Mouse (Mus musculus) cerebellum, adult 18-20 months (tissue): ENCODE results near the gene Abhd15.

Experiments
- DNase-seq, 2 experiments: peaks; one replicate each; pipeline ENCODE4 v3.0.0; 2021

Gene Abhd15

DNA sequence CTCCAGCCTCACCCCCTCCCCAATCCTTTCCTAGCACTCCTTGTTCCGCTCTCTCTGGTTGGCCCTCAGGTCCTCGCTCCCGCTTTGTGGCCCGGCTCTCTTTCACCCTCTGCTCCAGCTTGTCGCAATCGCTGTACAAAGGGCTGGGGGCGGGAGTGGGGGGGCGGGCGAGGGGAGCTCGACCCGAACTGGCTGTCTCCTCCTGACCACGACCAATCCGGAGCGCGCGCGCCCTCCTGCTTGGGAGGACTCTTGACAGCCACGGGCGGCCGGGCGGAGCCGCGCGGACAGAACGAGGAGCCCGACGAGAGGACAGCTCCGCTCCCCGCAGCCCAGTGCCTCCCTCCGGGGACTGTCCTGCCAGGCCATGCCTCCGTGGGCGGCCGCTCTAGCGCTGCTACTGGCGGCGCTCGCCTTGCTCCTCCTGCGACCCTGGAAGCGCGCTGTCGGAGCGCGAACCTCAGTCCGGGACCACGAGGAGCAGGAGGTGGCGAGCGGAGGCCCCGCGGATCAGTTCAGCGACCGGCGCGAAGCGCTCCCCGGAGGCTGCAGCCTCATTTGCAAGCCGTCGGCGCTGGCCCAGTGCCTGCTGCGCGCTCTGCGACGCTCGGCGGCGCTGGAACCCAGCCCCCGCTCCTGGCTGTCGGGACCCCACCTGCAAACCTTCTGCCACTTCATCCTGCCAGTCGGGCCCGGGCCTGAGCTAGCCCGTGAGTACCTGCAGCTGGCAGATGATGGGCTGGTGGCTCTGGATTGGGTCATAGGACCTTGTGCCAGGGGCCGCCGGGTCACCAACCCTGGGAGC lies at the start of gene Abhd15:
Abhd15 (plus strand) TSS at position 290 of the 805 bp plus-strand sequence.
- peak; percentile 61 to 62 for DNase-seq

DNA sequence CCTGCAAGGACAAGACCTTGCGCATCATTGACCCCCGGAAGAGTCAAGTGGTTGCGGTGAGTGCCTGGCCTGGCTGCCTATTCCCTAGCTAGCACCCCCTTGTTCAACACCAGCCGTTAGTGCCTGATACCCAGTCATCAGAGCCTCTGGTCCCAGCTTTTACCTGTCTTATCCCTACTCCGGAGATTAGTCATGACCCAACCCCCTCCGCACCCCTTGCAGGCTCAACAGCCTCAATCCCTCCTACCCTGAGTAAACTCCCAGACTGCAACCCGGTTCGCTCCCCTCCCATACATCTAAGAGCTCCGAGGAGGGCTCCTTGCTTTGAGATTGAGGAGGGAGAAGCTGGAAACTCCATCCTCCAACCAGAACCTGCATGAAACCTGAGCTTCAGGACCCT lies 48.4 kb upstream of the Abhd15 start:
- DNase-seq, result no peak

DNA sequence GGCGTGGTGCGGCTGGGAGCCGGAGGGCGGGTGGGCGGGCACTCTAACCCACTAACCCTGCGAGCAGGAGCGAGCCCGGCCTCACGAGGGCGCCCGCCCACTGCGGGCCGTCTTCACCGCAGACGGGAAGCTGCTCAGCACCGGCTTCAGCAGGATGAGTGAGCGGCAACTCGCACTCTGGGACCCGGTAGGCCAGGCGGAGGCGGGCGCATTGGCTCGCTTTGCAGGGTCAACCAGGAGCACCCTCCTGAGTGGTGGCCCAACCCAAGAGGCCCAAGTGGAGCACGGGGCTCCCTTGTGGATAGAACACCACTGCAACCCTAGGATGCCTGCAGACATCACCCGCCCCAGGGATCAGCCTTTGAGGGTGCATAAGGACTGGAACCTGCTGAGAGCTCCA lies 47.8 kb upstream of the Abhd15 start:
- DNase-seq, result peak; percentile 60 to 63

DNA sequence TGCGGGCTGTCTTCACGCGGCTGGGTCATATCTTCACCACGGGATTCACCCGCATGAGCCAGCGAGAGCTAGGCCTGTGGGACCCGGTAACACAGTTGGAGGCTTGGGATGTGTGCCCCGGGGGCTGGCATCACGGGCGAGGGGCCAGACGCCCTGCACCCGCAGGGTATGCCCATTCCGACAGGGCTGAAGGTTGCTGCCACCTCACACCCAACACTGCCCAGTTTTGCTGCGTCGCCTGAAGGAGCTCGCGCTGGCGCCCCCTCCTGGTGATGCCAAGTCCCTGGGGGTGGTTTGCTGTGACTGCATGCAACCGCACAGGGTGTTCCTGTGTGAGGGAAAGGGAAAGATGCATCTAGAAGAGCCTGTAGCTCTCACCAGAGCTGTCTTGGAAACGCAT lies 47.1 kb upstream of the Abhd15 start:
- peak; percentile 82 to 85 for DNase-seq

DNA sequence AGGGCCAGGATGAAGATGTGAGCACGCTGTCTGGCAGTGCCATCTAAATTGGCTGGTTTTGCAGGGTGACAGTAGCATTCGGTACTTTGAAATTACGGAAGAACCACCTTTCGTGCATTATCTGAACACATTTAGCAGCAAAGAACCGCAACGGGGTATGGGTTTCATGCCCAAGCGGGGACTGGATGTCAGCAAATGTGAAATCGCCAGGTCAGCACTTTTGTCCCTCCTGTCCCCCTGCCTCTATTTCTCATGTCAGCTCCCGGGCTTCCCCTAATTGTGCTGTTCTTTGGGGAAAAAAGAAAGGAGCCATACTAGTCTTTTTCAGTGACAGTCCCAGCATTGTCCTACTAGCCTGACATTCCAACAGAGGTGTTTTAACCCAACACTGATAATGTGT lies 46.5 kb upstream of the Abhd15 start:
- no peak for DNase-seq

DNA sequence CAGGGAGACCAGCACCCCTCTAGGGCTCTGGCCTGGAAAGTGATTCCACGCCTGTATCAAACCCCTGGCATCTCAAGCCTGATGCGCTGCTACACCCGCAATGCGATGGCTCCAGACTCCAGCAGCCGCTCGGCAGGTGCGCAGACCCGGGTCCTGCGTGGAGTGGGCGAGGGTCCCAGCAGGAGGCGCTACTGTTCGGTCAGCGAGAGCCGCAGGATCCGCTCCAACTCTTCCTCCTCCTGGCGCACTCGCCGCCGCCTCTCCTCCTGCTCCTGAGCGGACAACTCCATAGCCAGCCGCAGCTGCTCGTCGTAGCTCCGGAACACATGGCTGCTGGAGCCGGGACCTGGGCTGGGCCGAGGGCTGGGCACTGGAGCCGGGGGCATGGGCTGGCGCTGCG lies 43.5 kb upstream of the Abhd15 start:
- peak in 1 of 2 experiments; percentile 10 for DNase-seq

DNA sequence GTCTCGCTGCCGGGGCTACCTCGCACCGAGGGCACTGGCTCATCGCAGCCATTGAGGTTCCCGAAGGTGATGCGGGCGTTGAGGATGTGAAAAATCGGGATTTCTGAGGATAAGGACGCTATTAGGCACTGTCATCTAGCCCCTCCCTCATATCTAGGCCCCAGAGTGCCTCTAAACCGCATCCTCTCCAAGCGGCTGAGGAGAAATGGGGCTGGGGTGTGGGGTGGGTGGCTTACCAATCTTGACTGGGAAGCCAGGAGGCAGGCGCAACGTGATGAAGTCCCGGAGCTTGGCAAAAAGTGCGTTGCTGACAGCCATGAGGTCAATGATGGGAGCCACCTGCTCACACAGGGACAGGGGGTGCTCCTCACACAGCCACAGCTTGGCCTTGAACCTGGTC lies 42.1 kb upstream of the Abhd15 start:
- DNase-seq, result no peak

DNA sequence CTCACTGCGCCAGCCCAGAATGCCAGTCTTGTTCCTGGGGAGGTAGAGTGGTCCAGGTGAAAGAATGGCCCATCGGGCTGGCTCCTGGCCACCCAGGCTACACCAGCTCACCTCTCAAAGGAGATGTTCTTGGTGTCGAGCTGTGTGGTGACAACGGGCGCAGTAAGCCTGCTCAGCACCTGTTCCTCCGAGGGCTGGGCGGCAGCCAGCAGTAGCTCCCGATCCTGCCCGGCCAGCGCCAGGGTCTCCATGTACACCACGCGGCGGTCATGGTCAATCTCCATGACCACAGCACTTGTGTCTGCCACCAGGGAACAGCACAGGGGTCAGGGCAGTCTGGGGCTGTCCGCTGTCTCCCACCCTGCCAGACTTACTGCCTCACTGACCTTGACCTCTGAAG lies 38.7 kb upstream of the Abhd15 start:
- DNase-seq, result no peak

DNA sequence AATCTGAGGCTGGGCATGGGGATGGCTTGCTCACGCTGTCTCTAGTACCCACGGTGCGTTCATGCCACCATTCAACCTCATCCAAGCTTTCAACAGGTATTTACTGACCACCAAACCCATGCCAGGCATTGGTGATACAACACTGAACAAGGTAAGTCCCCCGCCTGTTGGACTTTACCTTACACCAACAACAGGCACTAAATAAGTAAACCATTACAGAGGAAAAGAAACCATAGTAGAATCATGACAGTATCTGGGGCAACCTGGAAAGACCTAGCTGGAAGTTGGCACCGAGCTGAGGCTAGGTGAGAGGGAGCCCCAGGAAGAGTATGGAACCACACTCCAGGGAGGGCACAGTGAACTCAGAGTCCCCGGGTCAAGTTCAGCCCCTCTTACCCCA lies 38.0 kb upstream of the Abhd15 start:
- DNase-seq, result no peak

DNA sequence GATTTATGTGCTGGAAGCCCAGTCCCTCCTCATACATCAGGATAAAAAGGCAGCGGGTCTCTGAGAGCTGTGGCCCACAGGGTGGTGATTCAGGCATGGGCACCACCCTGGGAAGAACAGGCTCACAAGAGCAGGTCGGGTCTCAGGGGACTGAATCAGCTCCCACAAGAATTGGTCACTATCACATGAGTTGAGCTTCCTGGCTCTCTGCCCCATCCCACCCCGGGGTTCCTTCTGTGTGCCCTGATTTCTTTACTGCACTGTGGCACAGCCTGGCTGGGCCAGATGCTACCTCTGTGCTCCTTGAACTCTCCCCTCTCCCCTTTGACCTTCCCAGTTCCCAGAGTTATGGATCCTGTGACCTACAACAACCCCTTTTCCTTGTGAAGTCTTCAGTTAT lies 31.9 kb upstream of the Abhd15 start:
- peak in 1 of 2 experiments; percentile 29 for DNase-seq

DNA sequence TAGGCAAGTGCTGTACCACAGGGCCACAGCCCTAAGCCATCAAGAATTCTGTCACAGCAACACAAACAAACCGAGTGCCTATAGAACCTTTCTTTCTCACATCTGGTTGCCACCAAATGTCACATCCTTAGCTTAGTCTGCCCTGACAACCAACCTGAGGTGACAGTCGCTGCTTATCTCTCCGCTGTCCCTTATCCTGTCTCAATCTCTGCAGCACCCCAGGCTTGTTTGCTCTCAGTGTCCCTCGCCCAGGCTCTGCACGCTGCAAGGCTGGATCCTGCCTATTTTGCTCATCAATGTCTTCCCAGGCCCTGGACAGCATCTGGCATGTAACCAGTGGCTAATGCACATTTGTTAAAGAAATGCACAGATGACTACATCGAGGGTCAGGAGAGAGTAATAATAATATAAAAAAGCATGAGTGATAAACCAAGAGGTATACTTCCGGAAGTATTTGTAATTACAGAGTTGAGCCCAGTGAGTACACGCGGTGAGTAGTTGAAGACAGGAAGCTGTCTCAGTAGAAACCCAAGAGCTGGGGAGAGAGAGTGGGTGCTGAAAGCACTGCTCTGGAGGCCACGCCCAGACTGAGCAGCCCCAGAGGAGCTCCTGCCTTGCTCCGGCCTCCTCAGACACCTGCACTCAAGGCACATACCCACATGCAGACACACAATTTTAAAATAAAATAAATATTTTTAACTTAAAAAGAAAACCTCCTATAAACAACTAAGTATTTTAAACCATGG lies 31.2 kb upstream of the Abhd15 start:
- DNase-seq, result no peak

DNA sequence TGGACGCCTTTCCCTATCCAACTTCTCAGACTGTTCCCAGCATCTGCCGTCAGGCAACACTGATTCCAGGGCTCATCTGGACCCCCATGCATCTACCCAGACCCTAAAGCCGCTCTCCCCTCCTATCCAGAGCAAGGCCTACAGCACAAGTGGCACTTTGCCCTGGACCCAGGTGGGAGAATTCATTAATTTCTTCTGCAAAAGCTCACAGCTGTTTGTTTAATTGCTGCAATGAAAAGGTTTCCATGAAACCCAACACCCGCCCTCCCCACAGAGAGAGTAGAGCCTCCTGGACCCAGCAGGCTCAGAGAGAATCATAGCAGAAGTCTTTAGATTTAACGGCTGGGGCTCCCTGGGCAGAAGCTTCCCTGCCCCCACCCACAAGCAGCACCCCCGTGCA lies 29.7 kb upstream of the Abhd15 start:
- DNase-seq, result no peak

DNA sequence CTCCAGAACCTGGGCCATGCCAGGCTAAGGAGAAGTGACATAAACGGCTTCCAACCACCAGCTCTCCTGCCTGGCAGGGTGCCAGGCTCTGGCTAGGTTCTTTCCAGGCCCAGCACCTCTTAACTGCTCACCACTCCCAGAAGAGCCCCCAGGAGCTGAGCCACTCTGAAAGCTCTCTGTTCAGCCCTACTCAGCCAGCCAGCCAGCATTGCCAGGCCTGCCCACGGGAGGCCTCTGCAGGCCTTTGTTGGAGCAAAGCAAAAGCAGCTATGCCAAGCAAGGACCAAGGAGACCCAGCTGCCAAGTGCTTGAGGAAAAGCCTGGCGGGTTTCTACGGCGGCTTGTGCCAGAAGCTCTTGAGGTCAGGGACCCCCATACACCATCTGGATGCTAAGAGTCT lies 28.1 kb upstream of the Abhd15 start:
- DNase-seq, result peak; percentile 57 to 74

DNA sequence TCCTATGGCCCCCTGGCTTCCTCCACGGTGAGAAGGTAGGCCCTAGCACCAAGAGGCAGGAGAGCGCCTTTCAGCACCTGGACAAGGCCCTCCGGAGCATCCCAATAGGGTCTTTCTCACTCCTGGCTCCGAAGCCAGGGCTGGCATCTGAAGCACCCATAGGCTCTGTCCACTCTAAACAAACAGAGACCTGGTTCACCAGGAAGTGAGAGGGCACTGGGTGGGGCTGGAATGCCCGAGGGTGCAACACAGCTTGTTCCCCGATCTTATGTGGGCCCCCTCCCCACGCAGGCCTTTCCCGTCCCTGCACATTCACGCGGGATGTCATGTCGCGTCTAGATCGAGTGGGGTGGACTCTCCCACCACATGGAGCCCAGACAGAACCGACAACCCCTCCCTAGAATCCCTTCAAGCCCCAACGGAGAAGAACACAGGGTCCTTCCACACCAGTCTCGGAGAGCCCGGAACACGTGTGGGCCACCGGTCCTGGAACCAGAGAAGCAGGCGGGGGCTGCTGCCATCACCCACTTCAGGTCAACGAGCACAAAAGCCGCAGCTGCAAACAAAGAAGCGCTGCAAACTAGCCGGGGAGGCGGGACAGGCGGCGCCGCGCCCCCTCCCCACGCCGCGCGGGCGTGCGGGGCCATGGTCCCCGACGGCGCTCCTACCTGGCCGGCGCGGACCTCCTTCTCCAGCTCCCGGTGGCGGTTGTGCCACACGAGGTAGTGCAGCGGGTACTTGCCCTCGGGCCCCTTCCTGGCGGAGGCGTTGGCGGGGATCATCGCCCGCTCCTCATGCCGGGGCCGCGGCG lies 25.9 kb upstream of the Abhd15 start:
- peak in 1 of 2 experiments; percentile 43 for DNase-seq

DNA sequence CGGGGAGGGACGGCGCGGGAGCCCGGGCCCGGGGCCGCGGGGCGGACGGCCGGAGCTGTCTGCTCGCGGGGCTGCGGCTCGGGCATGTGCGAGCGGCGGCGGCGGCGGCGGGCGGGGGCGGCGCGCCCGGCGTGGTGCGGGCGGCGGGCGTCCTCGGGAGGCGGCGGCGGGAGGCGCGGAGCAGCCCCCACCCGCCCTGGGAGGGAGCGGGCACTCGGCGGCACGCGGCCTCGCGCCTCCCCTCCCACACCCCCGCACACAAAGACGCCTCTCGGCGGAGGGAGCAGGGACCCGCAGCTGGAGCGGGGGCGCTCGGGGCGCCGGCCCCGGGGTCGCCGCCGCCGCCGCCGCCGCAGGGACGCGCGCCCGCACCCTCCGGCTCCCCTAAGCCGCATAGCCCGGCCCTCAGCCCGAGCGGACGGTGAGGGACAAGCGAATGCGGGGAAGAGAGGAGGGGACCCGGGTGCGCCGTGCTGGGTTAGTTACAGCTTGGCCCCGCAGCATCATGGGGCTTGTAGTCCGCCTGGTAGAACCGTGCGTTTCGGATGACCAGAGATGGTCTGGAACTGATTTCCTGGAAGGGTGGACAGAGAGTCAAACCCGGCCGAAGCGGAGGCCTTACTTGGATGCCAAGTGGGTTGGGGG lies 25.2 kb upstream of the Abhd15 start, which contains the start of gene Ankrd13b:
Ankrd13b (minus strand) TSS at position 88 of the 645 bp plus-strand sequence.
- peak; percentile 86 to 92 for DNase-seq

DNA sequence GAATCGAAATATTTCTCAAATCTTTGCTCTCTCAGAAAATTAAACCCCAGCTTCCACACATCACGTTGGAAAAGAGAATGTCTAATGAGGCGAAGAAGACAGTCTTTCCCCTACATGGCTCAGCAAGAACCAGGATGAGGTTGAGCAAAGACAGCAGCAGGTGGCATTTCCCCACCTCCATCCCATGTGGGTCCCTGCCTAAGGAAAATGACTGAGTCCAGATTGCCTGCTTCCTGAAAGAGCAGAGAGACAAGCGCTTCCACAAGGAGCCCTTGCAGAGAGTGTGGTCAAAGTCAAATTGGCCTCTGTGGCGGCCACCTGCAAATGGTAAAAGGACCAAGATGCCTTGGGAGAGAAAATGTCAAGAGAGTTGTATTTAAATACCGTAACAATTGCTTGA lies 24.5 kb upstream of the Abhd15 start:
- DNase-seq, result no peak

DNA sequence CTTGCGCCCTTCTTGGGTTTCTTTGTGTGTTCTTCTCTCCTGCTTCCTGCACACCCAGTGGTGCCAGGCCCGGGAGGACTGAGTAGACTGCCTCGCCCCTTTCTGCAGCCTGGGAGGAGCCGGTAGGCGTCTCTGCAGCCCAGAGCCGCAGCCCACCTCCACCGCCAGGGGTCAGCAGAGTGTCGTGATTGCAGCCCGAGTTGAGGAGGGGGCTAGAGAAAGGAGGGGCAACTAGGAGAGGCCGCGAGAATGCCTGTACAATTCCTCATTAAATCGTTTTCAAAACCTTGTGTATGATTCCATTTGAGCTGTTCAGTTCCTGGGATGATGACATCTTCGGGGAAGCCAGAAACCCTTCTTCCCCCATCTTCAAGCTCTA lies 23.8 kb upstream of the Abhd15 start:
- DNase-seq, result peak; percentile 89 to 90

DNA sequence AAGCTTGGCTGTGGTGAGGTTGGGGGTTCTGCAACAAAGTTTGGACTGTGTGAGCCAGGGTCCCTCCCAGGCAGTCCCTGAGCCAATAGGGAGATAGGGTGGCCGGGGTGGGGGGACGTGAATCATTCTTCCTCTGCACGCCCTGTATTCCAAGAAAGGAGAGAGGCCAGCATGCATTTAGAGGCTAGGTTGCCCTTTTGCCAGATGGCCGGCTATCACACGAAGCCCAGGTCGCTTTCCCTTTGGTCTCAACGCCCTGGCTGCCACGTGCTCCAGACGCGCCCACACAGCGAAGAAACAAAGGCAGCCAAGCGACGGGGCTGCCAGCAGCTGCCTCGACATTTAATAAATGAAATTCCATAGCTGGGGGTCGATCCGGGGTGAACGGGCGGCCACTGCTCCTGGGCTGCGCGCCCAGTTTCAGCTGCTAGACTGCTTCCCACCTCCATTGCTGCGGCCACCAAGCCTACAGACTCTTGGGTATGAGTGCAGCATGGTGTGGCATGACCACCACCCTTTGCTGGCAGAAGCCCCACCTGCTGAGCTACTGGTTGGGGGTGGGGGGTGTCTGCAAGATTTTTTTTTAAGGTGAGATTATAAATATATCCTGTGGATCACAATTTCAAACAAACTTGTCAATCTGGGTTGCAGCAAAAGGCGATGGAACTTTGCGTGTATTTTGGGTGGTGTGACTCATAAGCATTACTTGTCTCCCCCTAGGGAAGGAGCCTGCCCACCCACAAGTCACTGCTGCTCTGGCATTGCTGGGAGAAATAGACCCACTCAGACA lies 23.2 kb upstream of the Abhd15 start:
- DNase-seq, result peak; percentile 63

DNA sequence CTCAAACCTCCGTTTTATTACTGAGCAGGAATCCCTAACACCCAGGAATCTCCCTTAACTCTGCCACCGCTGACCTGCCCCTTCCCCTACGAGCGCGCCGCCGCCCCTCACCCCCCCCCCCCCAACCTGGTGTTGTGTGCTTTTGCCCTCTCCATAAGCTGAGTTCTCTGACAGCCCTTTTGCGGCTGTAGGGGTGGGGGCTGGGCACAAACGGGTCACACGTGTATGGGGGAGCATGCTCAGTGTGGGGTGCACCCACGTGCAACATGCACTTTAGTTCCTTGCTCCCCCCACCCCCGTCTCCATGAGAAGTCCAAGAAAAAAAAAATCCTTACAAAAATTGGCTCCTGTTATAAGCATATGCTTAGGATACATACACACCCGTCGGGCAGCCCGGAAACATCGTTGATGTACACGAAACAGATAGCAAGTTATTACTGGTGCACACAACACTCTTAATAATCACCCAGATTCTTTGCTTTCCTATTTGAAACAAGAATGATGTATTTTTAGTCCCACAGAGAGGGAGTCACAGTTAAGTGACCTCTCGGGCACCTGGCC lies 22.5 kb upstream of the Abhd15 start:
- DNase-seq, result peak in 1 of 2 experiments; percentile 49

DNA sequence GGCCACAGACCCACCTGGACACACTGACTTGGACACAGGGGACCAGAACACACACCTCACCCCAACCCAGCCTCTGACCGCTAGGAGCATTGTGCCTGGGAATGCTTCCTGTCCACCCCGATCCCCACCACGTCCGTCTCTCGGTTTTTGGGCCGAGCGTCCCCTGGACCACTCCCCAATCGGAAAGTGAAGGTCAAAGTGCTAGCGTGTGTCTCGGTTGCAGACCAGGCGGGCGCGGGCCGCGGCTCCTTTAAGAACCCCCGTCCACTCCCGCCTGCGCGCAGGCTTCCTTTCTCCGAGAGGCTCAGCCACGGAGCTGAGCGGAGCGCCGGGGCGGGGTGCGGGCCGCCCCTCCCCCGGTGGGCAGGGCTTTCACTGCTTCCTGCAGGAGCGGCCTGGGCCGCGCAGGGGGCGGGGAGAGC lies 22.0 kb upstream of the Abhd15 start:
- DNase-seq, result peak; percentile 96

DNA sequence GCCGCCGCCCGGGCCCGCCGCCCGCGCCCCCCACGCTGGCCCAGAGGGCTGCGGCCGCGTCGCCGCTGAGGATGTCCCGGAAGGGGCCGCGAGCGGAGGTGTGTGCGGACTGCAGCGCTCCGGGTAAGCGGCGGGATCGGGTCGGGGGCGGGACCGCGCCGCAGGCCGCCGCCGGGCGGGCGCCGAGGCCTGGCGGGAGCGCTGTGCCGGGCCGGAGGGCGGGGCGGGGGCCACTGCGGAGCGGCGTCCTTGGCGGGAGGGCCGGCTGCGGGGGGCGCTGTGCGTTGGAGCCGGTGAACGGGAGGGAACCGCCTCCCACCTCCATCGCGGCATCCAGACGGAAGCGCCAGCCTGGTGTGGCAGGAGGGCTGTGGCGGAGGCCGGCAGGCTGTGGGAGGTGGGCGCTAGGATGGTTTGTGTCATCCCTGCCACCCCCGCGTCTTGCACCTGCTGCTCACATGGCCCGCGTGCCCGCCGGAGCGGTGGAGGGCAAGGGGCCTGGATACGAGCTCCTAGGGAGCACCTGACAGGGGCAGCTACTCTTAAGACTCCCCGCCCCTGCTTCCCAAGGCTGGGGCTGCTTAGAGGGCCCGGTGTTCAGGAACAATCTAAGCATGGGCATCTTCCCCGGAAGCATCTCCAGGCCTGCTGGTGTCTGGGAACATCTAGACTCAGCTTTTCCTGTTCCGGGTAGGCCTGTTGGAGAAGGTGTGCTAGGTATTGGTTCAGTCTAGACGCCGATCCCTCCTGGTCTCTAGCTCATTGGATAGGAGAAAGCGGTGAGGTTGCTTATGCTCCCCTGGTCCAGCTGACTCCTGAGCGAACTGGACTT lies 21.2 kb upstream of the Abhd15 start, which contains the start of gene Git1:
Git1 (plus strand) TSS at position 51 of the 832 bp plus-strand sequence.
- peak; percentile 64 to 71 for DNase-seq
